Comparison of ENCODE assay signal across 12 mouse cellular contexts in the genomic region with DNA sequence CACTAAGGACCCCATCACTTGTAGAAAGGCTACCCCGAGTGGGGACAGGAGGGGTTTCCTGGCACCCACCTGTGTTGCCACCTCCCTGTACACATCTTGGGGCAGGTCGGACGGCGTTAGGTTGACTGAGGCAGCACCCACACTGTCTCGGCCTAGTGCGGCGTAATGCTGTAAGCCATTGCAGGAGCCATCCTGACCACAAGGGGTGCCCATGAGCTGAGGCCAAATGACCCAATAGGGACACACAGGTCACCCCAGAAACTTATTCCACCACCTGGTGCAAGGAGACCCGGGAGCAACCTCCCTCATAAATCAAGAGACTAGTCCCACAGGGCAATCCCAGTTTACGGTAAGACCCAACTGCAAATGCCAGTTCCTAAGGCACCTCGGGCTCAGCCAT. TPM values are rescaled to one million over a fixed set of nuclear protein-coding genes. Genes with fewer than 3 reads are reported as not detected.
DNase-seq lines count a peak whose midpoint lies in the region; ATAC-seq and TF ChIP-seq lines count a peak whose summit lies in the region.
"Had no signal": no experiment of that assay in that cellular context is flagged by ENCODE, and none has a peak within 500 bp of the region (broad histone marks: within the 10 kb centered on the region; RNA-seq: fewer than 3 reads in every experiment).

No protein-coding gene starts in this region.

- 91% methylated on average over 10 of the region's 10 CpGs for WGBS in kidney, adult 2 months
- 91% methylated on average over 10 of the region's 10 CpGs for WGBS in kidney, embryonic 16.5 days

- H3K9me3 ChIP-seq in kidney, embryonic 16.5 days (ENCODE audit: low read length): peaks cover 59% of the 10 kb centered on the region

- H3K4me1 ChIP-seq in kidney, adult 2 months (ENCODE audit: control insufficient read depth, insufficient read depth, low read length): no peaks in the 10 kb centered on the region
- 0 out of 2 replicates have a peak, but pooled peaks cover 5% of the 10 kb centered on the region for H3K4me1 ChIP-seq in kidney, embryonic 16.5 days (ENCODE audit: insufficient read depth, low read length)
- peaks cover 23% of the 10 kb centered on the region for H3K4me1 ChIP-seq in testis, adult 2 months (ENCODE audit: control insufficient read depth, insufficient read depth, low read length)
- H3K4me1 ChIP-seq: embryonic facial prominence, embryonic 15.5 days had no signal

- no peak overlapping the region for H3K4me2 ChIP-seq in kidney, embryonic 16.5 days (replicated peaks; ENCODE audit: low read depth, low read length)
- H3K4me2 ChIP-seq: embryonic facial prominence, embryonic 15.5 days; midbrain, embryonic 12.5 days had no signal

- ATAC-seq in kidney, embryonic 16.5 days (ENCODE audit: low FRiP score, low TSS enrichment): no peak
- ATAC-seq in erythroid progenitor cell, adult 5-6 weeks (replicated peaks; ENCODE audit: low FRiP score, poor library complexity, severe bottlenecking): peak; percentile 67; the same call in 1 of the 2 replicates
- ATAC-seq: inflammation-experienced regulatory T-cells, adult 6 months; Patski had no signal

- no peaks in the 10 kb centered on the region for H3K27me3 ChIP-seq in kidney, adult 2 months (replicated peaks; ENCODE audit: control insufficient read depth, insufficient read depth, low read length)
- H3K27me3 ChIP-seq in kidney, embryonic 16.5 days (ENCODE audit: insufficient read depth, low read length): no peaks in the 10 kb centered on the region; the same call in 1 of the 2 replicates
- H3K27me3 ChIP-seq in testis, adult 2 months (ENCODE audit: control insufficient read depth, insufficient read depth, low read length): no peaks in the 10 kb centered on the region
- H3K27me3 ChIP-seq: embryonic facial prominence, embryonic 15.5 days; Patski had no signal

- no peak overlapping the region for H3K4me3 ChIP-seq in kidney, adult 2 months (ENCODE audit: insufficient read depth, low read depth, low read length)
- no peak overlapping the region for H3K4me3 ChIP-seq in kidney, embryonic 16.5 days (ENCODE audit: low read length)
- H3K4me3 ChIP-seq in testis, adult 2 months (ENCODE audit: control insufficient read depth, low read depth, low read length): no peak overlapping the region
- H3K4me3 ChIP-seq: embryonic facial prominence, embryonic 15.5 days; midbrain, embryonic 12.5 days had no signal

- TF ChIP-seq POLR2A in kidney, adult 2 months (IDR thresholded peaks at IDR 0.05; ENCODE audit: low read depth, low read length): no peak
- TF ChIP-seq POLR2A in testis, adult 2 months (IDR thresholded peaks at IDR 0.05; ENCODE audit: control insufficient read depth, low read depth, low read length): no peak

- no peak for DNase-seq in kidney, adult 2 months
- DNase-seq in testis, postnatal 14 days (ENCODE audit: low spot score): no peak
- peak; percentile 67 for DNase-seq in thymus, postnatal 4 days
- DNase-seq in urinary bladder, postnatal 25 days (ENCODE audit: low spot score): no peak
- DNase-seq: heart, adult 11 months had no signal

- H3K27ac ChIP-seq in kidney, adult 2 months (ENCODE audit: insufficient read depth, low read depth, low read length): no peak overlapping the region
- no peak overlapping the region for H3K27ac ChIP-seq in kidney, embryonic 16.5 days (ENCODE audit: low read length)
- no peak overlapping the region for H3K27ac ChIP-seq in testis, adult 2 months (ENCODE audit: control insufficient read depth, insufficient read depth, low read depth, low read length)
- H3K27ac ChIP-seq: embryonic facial prominence, embryonic 15.5 days; midbrain, embryonic 12.5 days had no signal

- no peak overlapping the region for H3K9ac ChIP-seq in kidney, embryonic 16.5 days (replicated peaks; ENCODE audit: low read length)
- H3K9ac ChIP-seq: embryonic facial prominence, embryonic 15.5 days; midbrain, embryonic 12.5 days had no signal

- H3K36me3 ChIP-seq in kidney, adult 2 months (ENCODE audit: control insufficient read depth, insufficient read depth, low read length): peaks cover 6% of the 10 kb centered on the region; the same call in 1 of the 2 replicates
- peaks cover 98% of the 10 kb centered on the region for H3K36me3 ChIP-seq in kidney, embryonic 16.5 days (ENCODE audit: insufficient read depth, low read length)
- no peaks in the 10 kb centered on the region; the same call in none of the 2 replicates for H3K36me3 ChIP-seq in testis, adult 2 months (ENCODE audit: control insufficient read depth, insufficient read depth, low read length)

- TF ChIP-seq CTCF in kidney, adult 2 months (conservative IDR thresholded peaks at IDR 0.05; ENCODE audit: insufficient read depth, insufficient read length, low read depth, low read length): peak; percentile 69
- TF ChIP-seq CTCF in testis, adult 2 months (IDR thresholded peaks at IDR 0.05; ENCODE audit: control insufficient read depth, insufficient read depth, insufficient replicate concordance, low read depth, low read length): peak; percentile 66; the same call in 1 of the 2 replicates

RNA-seq across cellular contexts. Expression of gene Polrmt, which starts 8.1 kb away (rescaled TPM):
- 66.3 and 77.9 TPM in 2 replicates for polyA plus RNA-seq in kidney, adult 2 months (2012; rRNA removed)
- polyA plus RNA-seq in kidney, embryonic 16.5 days (2015; fragmentation: Nextera tagmentation; extraction: Ambion mirVana): 60.9 and 63.8 TPM in 2 replicates
- 30.6 and 32.5 TPM in 2 replicates for polyA plus RNA-seq in testis, adult 2 months (2012; rRNA removed)
- total RNA-seq in erythroid progenitor cell, adult 5-6 weeks (2015; ENCODE audit: low replicate concordance): 8.0 TPM in 1 of 2 replicates, not detected in the other
- 0.64 and 4.4 TPM in 2 replicates for total RNA-seq in erythroid progenitor cell, adult 5-6 weeks (2017; ENCODE audit: low replicate concordance)

RNA-seq across cellular contexts. Expression of gene Fgf22, which starts 16.6 kb away (rescaled TPM):
- not detected in 2 replicates for polyA plus RNA-seq in kidney, adult 2 months (2012; rRNA removed)
- 0.14 and 0.39 TPM in 2 replicates for polyA plus RNA-seq in kidney, embryonic 16.5 days (2015; fragmentation: Nextera tagmentation; extraction: Ambion mirVana)
- polyA plus RNA-seq in testis, adult 2 months (2012; rRNA removed): 0.28 and 0.53 TPM in 2 replicates
- total RNA-seq in erythroid progenitor cell, adult 5-6 weeks (2015; ENCODE audit: low replicate concordance): not detected in 2 replicates
- total RNA-seq in erythroid progenitor cell, adult 5-6 weeks (2017; ENCODE audit: low replicate concordance): not detected in 2 replicates

RNA-seq across cellular contexts. Expression of gene Hcn2, which starts 21.8 kb away (rescaled TPM):
- polyA plus RNA-seq in kidney, adult 2 months (2012; rRNA removed): 1.5 and 1.9 TPM in 2 replicates
- 0.05 and 0.12 TPM in 2 replicates for polyA plus RNA-seq in kidney, embryonic 16.5 days (2015; fragmentation: Nextera tagmentation; extraction: Ambion mirVana)
- polyA plus RNA-seq in testis, adult 2 months (2012; rRNA removed): 0.69 and 0.88 TPM in 2 replicates
- total RNA-seq in erythroid progenitor cell, adult 5-6 weeks (2015; ENCODE audit: low replicate concordance): not detected in 2 replicates
- total RNA-seq in erythroid progenitor cell, adult 5-6 weeks (2017; ENCODE audit: low replicate concordance): not detected in 2 replicates
- polyA plus RNA-seq: inflammation-experienced regulatory T-cells, adult 6 months had no signal

RNA-seq across cellular contexts. Expression of gene Rnf126, which starts 28.5 kb away (rescaled TPM):
- polyA plus RNA-seq in kidney, adult 2 months (2012; rRNA removed): 90.2 and 122 TPM in 2 replicates
- 66.4 and 77.0 TPM in 2 replicates for polyA plus RNA-seq in kidney, embryonic 16.5 days (2015; fragmentation: Nextera tagmentation; extraction: Ambion mirVana)
- polyA plus RNA-seq in testis, adult 2 months (2012; rRNA removed): 989 and 1,153 TPM in 2 replicates
- total RNA-seq in erythroid progenitor cell, adult 5-6 weeks (2015; ENCODE audit: low replicate concordance): 40.0 and 58.7 TPM in 2 replicates
- 18.3 and 19.4 TPM in 2 replicates for total RNA-seq in erythroid progenitor cell, adult 5-6 weeks (2017; ENCODE audit: low replicate concordance)

RNA-seq across cellular contexts. Expression of gene Bsg, which starts 34.0 kb away (rescaled TPM):
- 825 and 914 TPM in 2 replicates for polyA plus RNA-seq in kidney, adult 2 months (2012; rRNA removed)
- polyA plus RNA-seq in kidney, embryonic 16.5 days (2015; fragmentation: Nextera tagmentation; extraction: Ambion mirVana): 954 and 1,048 TPM in 2 replicates
- polyA plus RNA-seq in testis, adult 2 months (2012; rRNA removed): 849 and 920 TPM in 2 replicates
- total RNA-seq in erythroid progenitor cell, adult 5-6 weeks (2015; ENCODE audit: low replicate concordance): 1,896 and 2,324 TPM in 2 replicates
- 1,328 and 1,345 TPM in 2 replicates for total RNA-seq in erythroid progenitor cell, adult 5-6 weeks (2017; ENCODE audit: low replicate concordance)
